Mouse (Mus musculus) limb, embryonic 12.5 days (tissue): ENCODE data around the gene Wnt1. TPM values are rescaled to one million over a fixed set of nuclear protein-coding genes. Genes with fewer than 3 reads are reported as not detected.
"Not testable (repeated sequence)": the region's sequence is repeated elsewhere in the genome, so short reads cannot be mapped to it uniquely, and the experiment has no call there.

Experiments
- ATAC-seq: fragments of 200-750 bp; cut with Nextera tagmentation; 2 replicates; pipeline ENCODE4 v1.8.0; 2017; ENCODE audit warnings: low read depth, moderate TSS enrichment; ENCODE audit not compliant: insufficient number of reproducible peaks, insufficient read depth, low FRiP score, low TSS enrichment
- H3K27ac ChIP-seq: fragments of 300-500 bp; sonication (generic); 2 replicates; pipeline ENCODE4 v1.5.1; 2016; ENCODE audit warnings: mild to moderate bottlenecking, moderate library complexity
- H3K27me3 ChIP-seq: fragments of 300-500 bp; sonication (generic); 2 replicates; pipeline ENCODE4 v1.6.1; 2016; ENCODE audit warnings: mild to moderate bottlenecking, moderate library complexity
- H3K36me3 ChIP-seq: fragments of 300-500 bp; sonication (generic); 2 replicates; pipeline ENCODE4 v1.6.1; 2016; ENCODE audit warnings: mild to moderate bottlenecking, moderate library complexity
- H3K4me1 ChIP-seq: fragments of 300-500 bp; sonication (generic); replicated peaks from 2 replicates; pipeline ENCODE4 v1.6.1; 2016
- H3K4me2 ChIP-seq: fragments of 300-500 bp; sonication (generic); 2 replicates; pipeline ENCODE4 v1.6.1; 2016; ENCODE audit warnings: mild to moderate bottlenecking, moderate library complexity
- H3K4me3 ChIP-seq: fragments of 300-500 bp; sonication (generic); replicated peaks from 2 replicates; pipeline ENCODE4 v1.5.1; 2016; ENCODE audit warnings: mild to moderate bottlenecking
- H3K9ac ChIP-seq: fragments of 300-500 bp; sonication (generic); replicated peaks from 2 replicates; pipeline ENCODE4 v1.6.1; 2016; ENCODE audit warnings: mild to moderate bottlenecking, moderate library complexity
- H3K9me3 ChIP-seq: fragments of 300-500 bp; sonication (generic); 2 replicates; pipeline ENCODE4 v1.6.1; 2016; ENCODE audit warnings: mild to moderate bottlenecking, moderate library complexity
- WGBS: fragments of 180-500 bp; shearing (Covaris S2); methylation state at CpG from one replicate; pipeline ENCODE4 v1.1.7; 2016; 5-methylcytosine and 5-hydroxymethylcytosine counted together
- polyA plus RNA-seq: library from polyadenylated mRNA; unstranded; fragments of >200 nt; fragmentation: Nextera tagmentation; extraction: Ambion mirVana; gene quantifications from 2 replicates; pipeline ENCODE4 v1.2.1, GENCODE M21; 2016

Wnt1 gene
- not detected in 2 replicates for polyA plus RNA-seq

DNA sequence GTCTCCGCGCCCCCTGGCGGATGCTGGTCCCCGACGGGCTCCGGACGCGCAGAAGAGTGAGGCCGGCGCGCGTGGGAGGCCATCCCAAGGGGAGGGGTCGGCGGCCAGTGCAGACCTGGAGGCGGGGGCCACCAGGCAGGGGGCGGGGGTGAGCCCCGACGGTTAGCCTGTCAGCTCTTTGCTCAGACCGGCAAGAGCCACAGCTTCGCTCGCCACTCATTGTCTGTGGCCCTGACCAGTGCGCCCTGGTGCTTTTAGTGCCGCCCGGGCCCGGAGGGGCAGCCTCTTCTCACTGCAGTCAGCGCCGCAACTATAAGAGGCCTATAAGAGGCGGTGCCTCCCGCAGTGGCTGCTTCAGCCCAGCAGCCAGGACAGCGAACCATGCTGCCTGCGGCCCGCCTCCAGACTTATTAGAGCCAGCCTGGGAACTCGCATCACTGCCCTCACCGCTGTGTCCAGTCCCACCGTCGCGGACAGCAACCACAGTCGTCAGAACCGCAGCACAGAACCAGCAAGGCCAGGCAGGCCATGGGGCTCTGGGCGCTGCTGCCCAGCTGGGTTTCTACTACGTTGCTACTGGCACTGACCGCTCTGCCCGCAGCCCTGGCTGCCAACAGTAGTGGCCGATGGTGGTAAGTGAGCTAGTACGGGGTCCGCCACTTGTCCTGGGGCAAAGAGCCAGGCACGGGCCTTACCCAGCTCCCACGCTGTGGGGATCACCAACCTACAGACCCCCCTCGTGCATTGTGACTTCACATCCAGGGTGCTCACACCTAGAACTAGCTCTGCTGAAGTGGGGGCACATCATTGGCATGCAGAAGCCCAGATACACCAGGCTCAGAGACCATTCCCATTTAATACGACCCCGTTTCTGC is at the start of gene Wnt1:
Gene Wnt1 (plus strand): TSS at position 197 of the 875 bp plus-strand sequence.
- Histone ChIP-seq H3K9ac (no peak within 1 kb of the TSS; the same call in 1 of the 2 replicates), H3K27me3 (peaks cover 94% of the 10 kb centered on the region), H3K27ac (no peak within 1 kb of the TSS), H3K4me2 (peak within 1 kb of the TSS; percentile 23), H3K4me1 (peaks cover 30% of the 10 kb centered on the region), H3K9me3 (no peaks in the 10 kb centered on the region), H3K4me3 (peak within 1 kb of the TSS; percentile 25), H3K36me3 (no peaks in the 10 kb centered on the region)
- ATAC-seq, result no peak
- WGBS, result 3% methylated on average over 51 of the region's 51 CpGs

DNA sequence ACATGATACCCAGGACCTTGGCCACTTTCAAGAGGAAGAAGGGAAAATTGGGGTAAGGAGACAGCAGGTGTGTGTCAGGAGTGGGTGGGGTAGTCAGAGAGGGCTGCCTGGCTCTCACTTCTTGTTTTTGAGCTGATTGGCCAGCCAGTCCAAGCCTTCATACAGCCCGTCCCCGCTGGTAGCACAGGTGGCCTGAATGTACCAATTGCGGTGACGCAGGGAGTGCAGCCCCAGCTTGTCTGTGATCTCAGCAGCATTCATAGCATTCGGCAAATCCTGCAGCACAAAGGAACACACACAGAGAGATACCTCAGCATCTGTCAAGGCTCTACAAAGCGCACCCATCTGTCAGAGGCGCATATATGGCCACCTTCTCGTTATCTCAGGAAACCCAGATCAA is 49.4 kb upstream of the Wnt1 start:
- WGBS, result 89% methylated on average over 8 of the region's 8 CpGs
- Histone ChIP-seq H3K4me2 (no peak overlapping the region), H3K4me1 (no peaks in the 10 kb centered on the region), H3K27ac (no peak overlapping the region), H3K9me3 (no peaks in the 10 kb centered on the region), H3K36me3 (peaks cover 93% of the 10 kb centered on the region), H3K9ac (no peak overlapping the region), H3K4me3 (no peak overlapping the region), H3K27me3 (no peaks in the 10 kb centered on the region)
- ATAC-seq, result no peak

DNA sequence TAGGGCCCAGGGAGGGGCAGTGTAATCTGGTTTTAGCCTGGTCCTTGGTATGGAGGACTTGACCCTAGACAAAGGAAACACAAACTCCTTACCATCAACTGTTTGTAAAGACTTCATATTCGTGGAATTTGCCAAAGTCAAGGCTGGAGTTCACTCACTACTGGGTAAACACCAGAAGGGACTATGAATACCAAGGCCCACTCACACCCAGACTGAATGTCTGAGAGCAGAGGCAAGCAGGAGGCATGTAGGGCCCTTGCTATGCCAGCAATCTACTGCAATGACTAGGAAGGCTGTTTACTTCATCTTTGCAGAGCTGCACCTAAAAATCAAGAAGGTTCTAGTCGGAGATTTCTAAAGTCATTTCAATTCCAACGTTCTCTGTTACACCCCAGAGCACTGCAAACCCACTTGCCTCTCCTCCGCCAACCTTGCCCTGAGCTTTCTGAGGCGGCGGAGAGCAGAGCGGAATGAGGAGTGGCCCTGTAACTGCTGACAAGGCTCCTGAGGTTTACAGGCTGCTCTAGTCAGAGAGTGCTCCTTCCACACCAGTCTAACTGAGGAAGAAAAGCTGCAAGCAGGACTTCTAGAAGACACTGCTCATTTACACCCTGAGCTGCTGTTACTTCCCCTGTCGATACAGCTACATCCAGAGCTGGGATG is 46.8 kb upstream of the Wnt1 start:
- H3K27me3 ChIP-seq, result no peaks in the 10 kb centered on the region
- peaks cover 70% of the 10 kb centered on the region for H3K36me3 ChIP-seq
- H3K9ac ChIP-seq, result no peak overlapping the region
- no peaks in the 10 kb centered on the region for H3K9me3 ChIP-seq
- 85% methylated on average over 8 of the region's 8 CpGs for WGBS
- H3K4me2 ChIP-seq, result no peak overlapping the region
- H3K27ac ChIP-seq, result no peak overlapping the region
- ATAC-seq, result no peak
- no peaks in the 10 kb centered on the region for H3K4me1 ChIP-seq
- H3K4me3 ChIP-seq, result no peak overlapping the region

DNA sequence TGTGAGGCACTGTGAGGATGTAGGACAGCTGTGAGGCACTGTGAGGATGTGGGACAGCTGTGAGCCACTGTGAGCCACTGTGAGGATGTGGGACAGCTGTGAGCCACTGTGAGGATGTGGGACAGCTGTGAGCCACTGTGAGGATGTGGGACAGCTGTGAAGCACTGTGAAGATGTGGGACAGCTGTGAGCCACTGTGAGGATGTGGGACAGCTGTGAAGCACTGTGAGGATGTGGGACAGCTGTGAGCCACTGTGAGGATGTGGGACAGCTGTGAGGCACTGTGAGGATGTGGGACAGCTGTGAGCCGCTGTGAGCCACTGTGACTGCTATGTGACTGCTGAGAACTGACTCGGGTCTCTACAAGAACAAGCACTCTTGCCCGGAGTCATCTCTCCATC is 45.8 kb upstream of the Wnt1 start:
- WGBS, result 89% methylated on average over 3 of the region's 3 CpGs

DNA sequence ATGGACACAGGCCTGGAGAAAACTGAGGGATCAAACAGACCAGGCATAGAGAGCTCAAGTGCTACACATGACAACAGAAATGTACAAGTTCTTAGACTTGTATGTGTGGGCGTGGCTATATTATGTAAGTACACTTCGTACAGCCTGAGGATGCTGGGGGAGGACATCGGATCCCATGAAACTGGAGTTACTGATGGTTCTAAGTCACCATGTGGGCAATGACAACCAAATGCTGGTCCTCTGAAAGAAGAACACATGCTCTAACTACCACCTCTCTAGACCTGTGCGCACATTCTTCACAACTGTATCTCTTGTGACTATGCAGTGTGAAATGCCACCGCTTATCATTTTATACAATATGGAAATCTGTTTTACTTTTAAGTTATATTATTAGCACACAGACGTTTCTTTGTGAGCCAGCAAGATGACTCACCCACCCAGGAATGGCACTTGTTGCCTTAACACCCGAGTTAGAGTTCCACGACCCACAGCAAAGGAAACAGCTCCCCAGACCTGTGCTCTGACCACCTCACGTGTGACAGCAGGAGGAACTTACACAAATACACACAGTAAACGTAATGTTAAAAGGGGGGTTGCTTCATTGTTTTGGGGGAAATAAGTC is 43.2 kb upstream of the Wnt1 start:
- Histone ChIP-seq H3K4me2 (no peak overlapping the region), H3K27ac (no peak overlapping the region), H3K4me3 (no peak overlapping the region), H3K4me1 (no peaks in the 10 kb centered on the region), H3K9me3 (no peaks in the 10 kb centered on the region), H3K27me3 (no peaks in the 10 kb centered on the region), H3K36me3 (peaks cover 55% of the 10 kb centered on the region), H3K9ac (no peak overlapping the region)
- 92% methylated on average over 10 of the region's 10 CpGs for WGBS
- no peak for ATAC-seq

More for the DNA sequence above, 45.8 kb upstream of the Wnt1 start:
- H3K27me3 ChIP-seq, H3K9ac ChIP-seq, H3K4me2 ChIP-seq, H3K4me1 ChIP-seq, H3K4me3 ChIP-seq, ATAC-seq, H3K9me3 ChIP-seq, H3K27ac ChIP-seq: not testable (repeated sequence)
- peaks cover 63% of the 10 kb centered on the region for H3K36me3 ChIP-seq

DNA sequence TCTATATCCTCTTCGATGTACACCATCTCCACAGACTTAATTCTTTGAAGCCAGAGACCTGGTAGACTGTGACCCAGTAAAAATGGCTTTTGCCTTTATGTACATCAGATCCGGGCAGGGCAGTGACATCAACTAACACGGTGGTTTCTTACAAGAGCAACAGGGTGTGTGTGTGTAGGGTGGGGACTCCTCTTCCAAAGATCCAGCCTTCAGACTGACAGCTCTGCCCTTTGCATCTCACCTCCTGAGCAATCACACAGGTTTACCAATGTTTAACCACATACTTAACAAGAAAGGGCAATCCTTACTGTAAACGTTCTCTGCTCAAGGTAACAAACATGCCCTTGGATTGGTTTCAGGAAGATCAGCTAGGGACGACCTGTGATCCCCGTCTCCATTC is 42.4 kb upstream of the Wnt1 start:
- H3K9ac ChIP-seq, result no peak overlapping the region
- no peak for ATAC-seq
- no peak overlapping the region for H3K4me2 ChIP-seq
- H3K4me1 ChIP-seq, result no peaks in the 10 kb centered on the region
- WGBS, result 84% methylated on average over 6 of the region's 6 CpGs
- H3K36me3 ChIP-seq, result peaks cover 47% of the 10 kb centered on the region
- H3K9me3 ChIP-seq, result no peaks in the 10 kb centered on the region
- H3K27ac ChIP-seq, result no peak overlapping the region
- H3K27me3 ChIP-seq, result no peaks in the 10 kb centered on the region
- no peak overlapping the region for H3K4me3 ChIP-seq

DNA sequence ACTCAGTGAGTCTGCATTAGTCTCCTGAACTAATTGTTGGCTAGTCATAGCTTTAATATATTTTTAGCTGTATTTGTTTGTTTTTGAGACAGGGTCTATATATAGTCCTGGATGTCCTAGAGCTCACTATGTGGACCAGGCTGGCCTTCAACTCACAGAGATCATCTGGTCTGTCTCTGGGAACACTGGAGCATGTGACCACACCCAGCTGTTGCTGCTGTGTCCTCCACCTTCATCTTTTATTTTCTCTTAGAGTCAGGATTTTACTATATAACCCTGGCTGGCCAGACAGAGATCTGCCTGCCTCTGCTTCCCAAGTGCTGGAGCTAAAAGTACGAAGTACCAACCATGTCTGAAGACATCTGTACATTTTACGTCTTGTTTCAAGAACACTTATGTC is 40.6 kb upstream of the Wnt1 start:
- no peak overlapping the region for H3K4me3 ChIP-seq
- 95% methylated on average over 2 of the region's 2 CpGs for WGBS

DNA sequence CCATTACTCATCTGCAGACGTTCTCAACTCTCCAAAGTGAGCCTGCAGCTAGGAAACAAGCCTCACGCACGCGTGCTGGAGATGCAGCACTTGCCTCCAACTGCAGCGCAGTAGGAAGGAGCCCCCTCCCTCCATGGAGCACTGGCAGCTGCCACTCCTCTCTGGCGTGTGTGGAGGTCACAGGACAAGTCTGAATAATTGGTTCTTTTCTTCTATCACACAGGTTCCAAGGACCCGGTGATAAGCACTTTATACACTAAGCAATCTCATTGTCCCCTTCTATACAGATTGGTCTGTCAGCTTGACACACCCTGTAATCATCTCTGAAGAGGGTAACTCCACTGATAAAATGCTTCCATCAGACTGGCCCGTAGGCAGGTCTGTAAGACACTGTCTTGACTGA is 36.6 kb upstream of the Wnt1 start:
- Histone ChIP-seq H3K27ac (no peak overlapping the region), H3K9me3 (no peaks in the 10 kb centered on the region), H3K4me1 (no peaks in the 10 kb centered on the region), H3K36me3 (peaks cover 51% of the 10 kb centered on the region), H3K27me3 (no peaks in the 10 kb centered on the region), H3K4me3 (no peak overlapping the region), H3K9ac (no peak overlapping the region), H3K4me2 (no peak overlapping the region)
- no peak for ATAC-seq
- 84% methylated on average over 8 of the region's 8 CpGs for WGBS

More for the DNA sequence above, 40.6 kb upstream of the Wnt1 start:
- H3K9ac ChIP-seq, result no peak overlapping the region
- peaks cover 39% of the 10 kb centered on the region for H3K36me3 ChIP-seq
- ATAC-seq, result no peak
- no peaks in the 10 kb centered on the region for H3K27me3 ChIP-seq
- H3K4me1 ChIP-seq, result no peaks in the 10 kb centered on the region
- H3K4me2 ChIP-seq, result no peak overlapping the region
- H3K9me3 ChIP-seq, result no peaks in the 10 kb centered on the region
- no peak overlapping the region for H3K27ac ChIP-seq

DNA sequence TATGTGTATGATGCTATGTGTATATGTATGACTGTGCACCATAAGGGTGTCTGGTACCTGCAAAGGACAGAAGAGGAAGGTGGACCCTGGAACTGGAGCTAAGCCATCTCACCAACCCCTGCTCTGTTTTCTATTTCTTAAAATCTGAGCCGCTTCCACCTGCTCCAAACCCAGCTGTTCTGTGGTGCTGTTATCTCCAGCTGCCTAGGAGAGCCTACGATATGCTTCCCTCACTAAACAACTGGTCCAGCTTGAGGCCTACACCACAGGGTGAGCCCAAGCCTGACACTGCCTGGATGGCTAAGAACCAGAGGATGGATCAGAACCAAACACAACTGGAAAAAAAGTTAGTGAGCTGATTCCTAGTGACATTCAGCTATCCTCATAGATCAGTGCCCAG is 35.5 kb upstream of the Wnt1 start:
- H3K27ac ChIP-seq, result no peak overlapping the region
- H3K36me3 ChIP-seq, result peaks cover 57% of the 10 kb centered on the region

DNA sequence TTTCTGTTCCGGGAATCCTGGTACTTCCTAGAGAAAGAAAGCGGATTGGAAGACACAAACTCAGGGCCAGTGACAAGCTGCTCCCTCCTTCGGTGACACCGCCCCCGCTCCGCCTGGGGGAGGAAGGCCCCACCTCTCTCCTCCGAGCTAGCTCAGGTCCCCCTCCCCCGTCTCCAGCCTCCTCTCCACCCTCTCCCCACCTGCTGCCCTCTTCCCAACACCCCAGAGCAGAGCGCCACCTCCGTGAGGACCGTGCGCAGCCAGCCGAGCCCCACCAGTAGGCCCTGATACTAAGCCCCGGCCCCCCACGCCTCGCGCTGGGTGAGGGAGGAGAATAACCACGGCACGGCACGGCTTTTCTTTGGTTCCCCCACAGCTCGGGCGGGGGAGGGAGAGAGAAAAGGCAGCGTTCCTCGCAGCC is 27.4 kb upstream of the Wnt1 start:
- WGBS, result under 1% methylated on average over 22 of the region's 24 CpGs
- Histone ChIP-seq H3K4me1 (peaks cover 17% of the 10 kb centered on the region), H3K4me3 (peak overlapping the region; percentile 99), H3K9me3 (no peaks in the 10 kb centered on the region), H3K27ac (peak overlapping the region; percentile 83), H3K9ac (peak overlapping the region; percentile 85), H3K27me3 (peaks cover 9% of the 10 kb centered on the region), H3K4me2 (peak overlapping the region; percentile 73), H3K36me3 (peaks cover 31% of the 10 kb centered on the region)
- peak; percentile 82 for ATAC-seq

More for the DNA sequence above, 35.5 kb upstream of the Wnt1 start:
- Histone ChIP-seq H3K27me3 (no peaks in the 10 kb centered on the region), H3K4me3 (no peak overlapping the region), H3K4me2 (no peak overlapping the region), H3K9ac (no peak overlapping the region), H3K4me1 (no peaks in the 10 kb centered on the region), H3K9me3 (no peaks in the 10 kb centered on the region)
- 86% methylated on average over 2 of the region's 2 CpGs for WGBS
- ATAC-seq, result no peak
